ENCODE assay signal across 8 mouse cellular contexts in genomic region chr10:95858164-95858563, GRCm38 (mm10). TPM values are rescaled to one million over a fixed set of nuclear protein-coding genes. Genes with fewer than 3 reads are reported as not detected.
DNase-seq lines count a peak whose midpoint lies in the region; ATAC-seq and TF ChIP-seq lines count a peak whose summit lies in the region.

No protein-coding gene starts in this region.

- H3K27me3 ChIP-seq in limb, embryonic 14.5 days (ENCODE audit: control insufficient read depth, insufficient read depth, low read length): no peaks in the 10 kb centered on the region
- H3K27me3 ChIP-seq in limb, embryonic 10.5 days (ENCODE audit: low read depth, poor library complexity, severe bottlenecking): no peaks in the 10 kb centered on the region
- no peaks in the 10 kb centered on the region for H3K27me3 ChIP-seq in E14TG2a.4 (ENCODE audit: insufficient read depth, low read length)

- 34% methylated on average over 2 of the region's 2 CpGs for WGBS in limb, embryonic 14.5 days
- WGBS in limb, embryonic 10.5 days: 31% methylated on average over 2 of the region's 2 CpGs

- H3K9me3 ChIP-seq in limb, embryonic 14.5 days (ENCODE audit: control insufficient read depth, low read length): no peaks in the 10 kb centered on the region
- H3K9me3 ChIP-seq in limb, embryonic 10.5 days (replicated peaks): no peaks in the 10 kb centered on the region
- no peaks in the 10 kb centered on the region for H3K9me3 ChIP-seq in E14TG2a.4 (ENCODE audit: low read length)

- H3K4me3 ChIP-seq in limb, embryonic 14.5 days (replicated peaks; ENCODE audit: low read length): no peak overlapping the region
- no peak overlapping the region for H3K4me3 ChIP-seq in limb, embryonic 10.5 days
- H3K4me3 ChIP-seq in E14TG2a.4 (replicated peaks; ENCODE audit: low read length): no peak overlapping the region

- no peak for DNase-seq in frontal cortex, postnatal 14 days (ENCODE audit: low spot score in 2 of 2)
- DNase-seq in limb, embryonic 14.5 days (ENCODE audit: low spot score): peak; percentile 78
- DNase-seq in limb, embryonic 10.5 days (ENCODE audit: low spot score): no peak
- peak; percentile 83 for DNase-seq in embryo, embryonic 10.5 days (ENCODE audit: low spot score)
- DNase-seq in retina, postnatal 1 day: peak; percentile 80
- no peak for DNase-seq in right cerebral cortex, postnatal 10 days (ENCODE audit: low spot score in 2 of 2)

- TF ChIP-seq POLR2A in limb, embryonic 14.5 days (IDR thresholded peaks at IDR 0.05; ENCODE audit: borderline replicate concordance, extremely low read depth, insufficient read depth, insufficient read length): no peak

- no peaks in the 10 kb centered on the region for H3K4me1 ChIP-seq in limb, embryonic 14.5 days (ENCODE audit: control insufficient read depth, insufficient read depth, low read length)
- no peaks in the 10 kb centered on the region for H3K4me1 ChIP-seq in limb, embryonic 10.5 days
- H3K4me1 ChIP-seq in E14TG2a.4 (replicated peaks; ENCODE audit: low read depth, low read length): peaks cover 18% of the 10 kb centered on the region

- TF ChIP-seq CTCF in E14TG2a.4 (conservative IDR thresholded peaks at IDR 0.05; ENCODE audit: low read length): peak; percentile 57

- no peak overlapping the region for H3K9ac ChIP-seq in limb, embryonic 14.5 days (ENCODE audit: low read depth, low read length, severe bottlenecking)

- peak; percentile 67; the same call in 1 of the 2 replicates for ATAC-seq in frontal cortex, adult (ENCODE audit: low TSS enrichment)
- no peak for ATAC-seq in limb, embryonic 14.5 days (ENCODE audit: low FRiP score, low read depth)

- no peaks in the 10 kb centered on the region for H3K36me3 ChIP-seq in limb, embryonic 14.5 days (ENCODE audit: control insufficient read depth, insufficient read depth, low read length)
- no peaks in the 10 kb centered on the region for H3K36me3 ChIP-seq in limb, embryonic 10.5 days
- H3K36me3 ChIP-seq in E14TG2a.4 (ENCODE audit: insufficient read depth, low read length): no peaks in the 10 kb centered on the region

- H3K4me2 ChIP-seq in limb, embryonic 14.5 days (replicated peaks; ENCODE audit: low read depth, low read length, severe bottlenecking): no peak overlapping the region

- H3K27ac ChIP-seq in limb, embryonic 14.5 days (replicated peaks; ENCODE audit: low read depth, low read length): no peak overlapping the region
- no peak overlapping the region for H3K27ac ChIP-seq in limb, embryonic 10.5 days

RNA-seq across cellular contexts. Expression of gene Gm33543, which starts 15.4 kb away (rescaled TPM):
- polyA plus RNA-seq in limb, embryonic 14.5 days (2012; rRNA removed): not detected in 2 replicates
- not detected in 2 replicates for polyA plus RNA-seq in limb, embryonic 14.5 days (2014; fragmentation: Nextera tagmentation; extraction: Ambion mirVana)
- 0.10 TPM in 1 of 2 replicates, not detected in the other for polyA plus RNA-seq in limb, embryonic 10.5 days (2016; fragmentation: Nextera tagmentation; extraction: Ambion mirVana)

Comparison
In these comparisons a context has a peak if more than half of its experiments do, and no peak if none do; other contexts are left out.
1. DNase-seq: peak in limb, embryonic 14.5 days (single experiment), embryo, embryonic 10.5 days (single experiment) and retina, postnatal 1 day (single experiment); none in frontal cortex, postnatal 14 days (0 of 2), limb, embryonic 10.5 days (single experiment) and right cerebral cortex, postnatal 10 days (0 of 2).